Mouse (Mus musculus) gastrocnemius, adult 8-10 months (tissue): ENCODE results near the gene Lama2. TPM values are rescaled to one million over a fixed set of nuclear protein-coding genes. Genes with fewer than 3 reads are reported as not detected.
A peak's percentile ranks its signal among the peaks of the same experiment; 100 is the strongest.

Experiments
- DNase-seq, 2 experiments: peaks; one replicate each; pipeline ENCODE4 v3.0.0; 2022; ENCODE audit warnings: low spot score in 2 of 2
- total RNA-seq, 4 experiments: library from RNA; stranded (reverse); gene quantifications; 2 replicates each; pipeline ENCODE4 v1.2.4; 2022

Lama2 gene
- total RNA-seq, 4 experiments from 2014 or later = 32.5 to 41.1 (median 39.0) TPM

DNA sequence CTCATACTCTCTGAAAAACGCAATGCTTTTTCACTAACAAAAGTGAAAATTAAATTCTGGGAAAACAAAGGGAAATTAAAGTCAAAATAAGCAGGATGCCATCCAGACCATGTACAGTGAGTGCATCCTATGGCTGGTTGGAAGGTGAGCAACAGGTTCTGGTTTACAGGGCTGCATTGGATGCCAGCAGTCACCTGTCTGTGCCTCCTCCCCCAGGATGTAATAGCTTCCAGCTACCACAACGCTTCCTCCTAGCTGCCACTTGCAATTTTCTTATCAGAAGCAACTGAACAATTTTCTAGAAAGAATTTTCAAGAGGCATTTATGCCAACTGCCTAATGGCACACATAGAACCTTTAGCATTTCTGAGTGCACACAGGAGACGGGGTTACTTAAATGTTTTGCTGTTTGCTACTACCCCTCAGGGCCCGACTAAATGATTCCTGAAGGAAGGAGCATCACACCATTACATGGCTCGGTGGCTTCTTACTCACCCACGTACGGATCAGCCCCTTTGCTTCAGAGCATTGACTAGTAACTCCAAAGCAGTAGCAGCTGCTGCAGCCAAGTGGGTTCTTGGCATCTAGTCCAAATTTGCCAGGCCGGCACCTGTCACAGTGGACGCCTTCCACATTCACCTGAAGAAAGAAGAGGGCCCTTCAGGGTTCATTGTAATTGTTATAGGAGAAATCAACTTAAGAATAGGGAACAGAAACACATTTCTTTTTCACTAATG is 430.8 kb downstream of the Lama2 start:
- no peak for DNase-seq

DNA sequence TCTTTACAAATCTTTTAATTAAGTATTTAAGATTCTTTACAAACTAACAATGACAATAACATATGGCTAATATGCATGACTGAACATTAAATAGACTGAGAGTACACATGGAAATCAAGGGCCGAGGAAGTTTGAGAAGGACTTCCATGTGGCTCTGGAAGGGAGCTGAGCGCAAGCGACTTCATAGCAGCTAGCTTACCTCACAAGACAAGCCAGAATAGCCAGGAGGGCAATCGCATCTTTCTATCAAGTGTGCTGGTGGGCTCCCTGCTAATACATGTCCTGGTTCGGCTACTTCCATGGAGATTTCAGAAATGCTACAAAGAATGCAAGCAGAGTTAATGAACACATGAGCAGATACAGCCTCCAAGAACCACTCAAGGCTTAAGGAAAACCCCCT is 435.4 kb downstream of the Lama2 start:
- no peak for DNase-seq

DNA sequence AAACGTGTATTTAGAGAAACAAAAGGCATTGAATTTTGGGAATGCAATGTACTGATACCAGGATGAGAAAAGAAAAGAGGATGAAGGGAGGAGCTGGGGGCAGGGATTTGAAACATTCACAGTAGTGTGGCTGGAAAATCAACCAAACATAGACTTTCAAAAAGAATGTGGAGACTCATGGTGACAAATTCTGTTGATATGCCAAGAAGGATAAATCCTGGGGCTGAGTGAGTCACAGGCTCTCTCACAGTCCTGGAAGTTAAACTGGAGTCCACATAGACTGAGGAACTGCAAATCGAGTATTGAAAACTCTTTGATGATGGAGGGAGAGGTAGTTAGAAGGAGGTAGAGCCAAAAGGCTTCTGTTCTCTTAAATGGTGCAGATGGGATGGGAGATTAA is 445.3 kb downstream of the Lama2 start:
- no peak for DNase-seq

DNA sequence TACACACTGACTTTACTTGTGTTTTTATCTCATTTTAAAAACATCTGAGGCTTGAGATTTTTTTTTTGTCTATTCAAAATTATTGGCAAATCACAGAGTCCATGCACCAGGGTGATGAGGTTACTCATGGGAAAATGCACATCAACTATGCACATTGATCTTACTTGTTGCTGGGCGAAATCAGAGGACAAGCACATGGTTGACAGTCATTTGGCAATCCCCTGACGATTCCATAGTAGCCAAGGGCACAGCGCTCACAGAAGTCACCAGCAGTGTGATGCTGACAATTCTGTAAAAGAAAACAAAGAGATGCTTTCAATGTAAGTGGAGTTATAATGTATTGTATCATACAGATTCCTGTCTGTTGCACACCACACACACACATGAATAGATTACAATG is 454.8 kb downstream of the Lama2 start:
- DNase-seq = no peak

DNA sequence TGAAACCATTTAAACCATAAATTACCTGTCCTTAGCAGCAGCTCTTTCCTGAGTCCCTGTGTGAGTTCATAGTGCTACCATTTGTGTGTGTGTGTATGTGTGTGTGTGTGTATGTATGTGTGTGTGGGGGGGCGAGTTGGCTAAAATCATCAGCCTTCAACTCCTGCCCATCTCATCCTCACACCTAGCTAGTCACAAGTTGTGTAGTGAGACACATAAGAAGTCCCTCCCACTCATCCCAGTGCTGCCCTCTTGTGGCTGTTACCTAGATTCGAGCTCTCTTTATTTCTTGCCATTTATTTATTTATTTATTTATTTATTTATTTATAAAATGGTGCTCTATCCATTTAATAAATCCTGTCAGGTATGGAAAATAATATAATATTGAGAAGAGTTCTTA is 457.2 kb downstream of the Lama2 start:
- no peak for DNase-seq

DNA sequence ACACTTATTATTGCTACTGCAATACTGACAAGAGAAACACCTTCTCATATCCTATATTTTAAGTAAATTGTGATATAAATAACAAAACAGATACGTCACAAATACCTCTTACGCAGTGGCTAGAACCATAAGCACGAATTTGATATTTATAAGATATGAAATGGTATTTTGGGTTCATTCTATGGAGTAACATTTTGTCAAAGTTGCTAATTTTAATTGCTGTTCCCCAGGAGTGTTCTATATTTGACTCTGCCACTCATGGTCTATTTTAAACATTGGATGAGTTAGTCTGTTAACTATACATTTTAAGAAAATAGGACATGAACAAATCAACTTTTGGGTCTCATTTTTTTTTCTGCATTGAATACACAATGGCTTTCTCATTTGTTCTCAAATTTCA is 469.3 kb downstream of the Lama2 start:
- no peak for DNase-seq

DNA sequence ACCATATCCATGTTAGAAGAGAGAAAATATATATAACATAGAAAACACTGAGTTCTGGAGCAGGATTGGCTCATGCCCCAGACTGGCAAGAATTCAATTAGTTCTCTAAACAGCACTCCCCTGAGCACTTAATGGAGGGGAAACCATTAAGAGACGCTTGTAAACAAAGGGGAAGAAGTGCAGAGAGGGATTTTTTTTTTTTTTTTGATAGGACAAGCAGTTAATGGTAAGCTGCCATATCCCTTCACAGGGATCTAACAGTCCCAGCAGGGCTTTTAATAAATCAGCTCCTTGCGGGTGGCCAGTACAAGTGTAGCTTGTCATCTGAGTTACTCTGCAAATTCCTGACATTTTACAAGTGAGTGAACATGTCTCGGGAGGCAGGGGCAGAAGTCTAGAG is 479.1 kb downstream of the Lama2 start:
- no peak for DNase-seq

DNA sequence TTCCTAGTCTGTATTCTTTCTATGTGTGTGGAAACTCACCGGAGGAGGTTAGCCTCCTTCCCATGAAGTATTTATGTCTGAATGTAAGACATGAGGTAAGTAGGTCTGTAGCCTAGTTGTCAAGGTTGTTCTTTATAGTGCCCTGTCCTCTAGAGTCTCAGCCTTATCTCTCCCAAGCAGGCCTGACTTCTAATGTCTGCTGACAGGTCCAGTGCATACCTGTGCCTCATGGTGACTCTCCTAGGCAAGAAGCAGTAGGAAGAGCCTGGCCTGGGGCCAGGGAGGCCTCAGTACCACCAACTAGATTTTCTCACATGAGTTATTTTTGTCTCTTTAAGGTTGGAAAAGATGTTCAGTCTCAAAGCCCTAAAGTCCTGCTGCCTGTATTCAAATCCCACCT is 483.8 kb downstream of the Lama2 start:
- DNase-seq = no peak

DNA sequence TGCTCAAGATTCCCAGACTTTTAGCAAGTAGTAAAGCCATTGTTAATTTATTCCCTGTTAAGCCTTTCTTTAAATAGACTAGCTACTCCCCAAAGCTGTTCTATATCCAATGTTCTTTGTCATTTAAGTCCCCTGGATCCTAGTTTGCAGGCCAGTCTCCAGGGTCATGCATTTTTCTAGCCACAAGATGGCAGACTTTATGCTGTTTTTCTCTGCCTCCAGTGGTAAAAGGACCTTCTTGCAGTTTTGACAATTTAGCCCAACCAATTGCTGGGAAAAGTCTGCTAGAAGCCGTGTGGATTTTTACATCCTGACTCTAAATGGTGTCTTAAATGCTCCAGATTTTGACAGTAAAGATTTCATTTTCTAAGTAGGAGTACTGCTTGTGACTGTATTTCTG is 486.4 kb downstream of the Lama2 start:
- no peak for DNase-seq

DNA sequence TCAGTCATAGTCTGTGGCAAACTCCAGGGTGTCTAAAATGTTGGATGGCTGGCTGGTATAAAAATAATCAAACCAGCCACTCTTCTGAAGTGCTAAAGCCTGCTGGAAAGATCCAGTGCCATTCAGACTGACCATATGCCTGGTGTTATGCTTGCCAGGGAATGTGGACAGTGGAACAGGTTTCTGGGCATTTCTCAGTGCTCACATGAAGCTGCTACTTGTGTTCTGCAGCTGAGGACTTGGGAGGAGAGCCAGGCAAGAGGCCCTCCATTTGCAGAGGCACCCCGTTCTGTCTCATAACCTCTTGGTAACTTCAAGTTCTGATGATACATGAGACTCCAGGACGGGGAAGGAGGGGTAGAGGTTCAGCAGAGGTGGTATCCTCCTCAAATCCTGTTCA is 492.1 kb downstream of the Lama2 start:
- DNase-seq = no peak

DNA sequence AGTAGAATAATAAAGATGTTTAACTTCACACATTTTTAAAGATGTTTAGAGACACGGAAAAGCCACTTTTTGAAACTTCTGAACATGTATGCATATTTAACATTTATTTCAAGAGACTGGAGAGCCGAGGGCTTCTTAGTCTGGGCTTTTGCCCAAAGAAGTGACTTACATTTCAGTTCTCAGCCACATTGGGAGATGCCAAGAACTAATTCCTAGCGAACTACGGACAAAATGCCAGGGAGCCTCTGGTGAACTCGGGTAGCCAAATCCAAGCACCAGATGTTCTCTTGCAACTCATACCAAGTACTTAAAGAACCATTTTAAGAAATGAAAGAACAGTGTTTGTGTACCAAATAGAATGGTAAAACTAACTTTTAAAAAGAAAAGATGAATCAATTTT is 495.8 kb downstream of the Lama2 start:
- DNase-seq = no peak

DNA sequence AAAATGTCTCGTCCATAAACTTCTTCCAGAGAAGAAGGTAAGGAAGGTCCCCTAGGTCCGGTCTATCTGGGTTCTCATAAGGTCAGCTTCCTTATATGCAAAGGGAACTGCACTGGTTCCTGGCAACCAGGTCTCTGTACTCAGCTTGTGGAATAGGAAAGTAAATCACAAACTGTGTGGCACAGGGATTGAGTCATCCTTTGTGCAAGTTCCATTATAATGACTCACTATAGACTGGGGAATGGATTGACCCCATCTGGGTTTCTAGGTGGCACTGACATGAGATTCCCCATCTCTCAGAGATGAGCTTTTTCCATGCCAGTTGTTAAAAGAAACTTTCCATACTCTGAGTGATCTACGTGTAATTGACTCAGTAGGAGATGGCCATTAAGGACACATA is 501.7 kb downstream of the Lama2 start:
- no peak for DNase-seq

DNA sequence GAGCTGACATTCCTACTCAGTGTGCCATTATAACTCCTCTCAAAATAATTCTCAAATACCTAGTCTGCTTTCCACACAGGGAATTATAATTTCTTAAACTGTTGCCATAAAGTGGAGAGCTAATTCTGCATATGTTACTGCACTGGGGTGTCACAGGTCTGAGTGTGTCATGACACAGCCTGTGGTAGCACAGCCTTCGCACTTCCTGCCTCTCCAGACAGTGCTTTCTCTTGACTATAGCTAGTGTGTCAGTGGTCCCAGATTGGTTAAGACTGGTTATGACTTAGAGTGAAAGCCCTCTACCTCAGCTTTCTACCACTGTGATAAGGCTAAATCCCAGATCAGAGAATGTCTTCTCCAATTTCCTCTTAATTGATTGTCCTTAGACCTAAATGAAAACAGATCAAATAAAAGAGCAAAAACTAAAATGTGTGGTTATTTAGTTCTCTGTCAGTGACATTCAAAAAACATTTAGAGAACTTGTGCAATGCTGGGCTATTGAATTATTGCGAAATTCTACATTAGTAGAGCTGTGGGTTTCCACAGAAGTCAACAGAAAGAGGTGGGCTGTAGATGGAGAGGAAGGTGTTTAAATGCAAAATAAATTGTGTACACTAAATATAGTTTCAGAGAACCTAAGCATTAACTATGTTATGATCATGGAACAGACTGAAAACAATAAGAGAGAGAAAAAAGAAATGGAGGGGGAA is 502.5 kb downstream of the Lama2 start:
- DNase-seq = no peak

DNA sequence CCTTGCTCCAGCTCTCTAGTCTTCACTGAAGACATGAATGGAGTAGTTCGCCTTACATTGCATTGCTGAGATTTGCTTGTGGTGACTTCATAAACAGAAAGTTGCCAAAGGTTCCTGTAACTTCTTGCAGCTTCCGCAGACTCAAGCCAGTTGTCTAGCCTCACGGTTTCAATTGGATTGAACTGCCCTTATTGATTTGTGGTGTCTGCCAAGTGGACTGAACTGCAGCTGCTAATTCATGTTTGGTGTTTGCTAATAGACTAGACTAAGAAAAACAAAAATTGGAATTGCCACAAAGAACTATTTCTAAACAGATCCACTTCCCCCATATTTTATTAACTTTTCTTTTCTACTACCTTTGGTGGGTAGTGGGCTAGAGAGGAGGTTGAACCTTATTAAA is 505.4 kb downstream of the Lama2 start:
- DNase-seq = no peak

DNA sequence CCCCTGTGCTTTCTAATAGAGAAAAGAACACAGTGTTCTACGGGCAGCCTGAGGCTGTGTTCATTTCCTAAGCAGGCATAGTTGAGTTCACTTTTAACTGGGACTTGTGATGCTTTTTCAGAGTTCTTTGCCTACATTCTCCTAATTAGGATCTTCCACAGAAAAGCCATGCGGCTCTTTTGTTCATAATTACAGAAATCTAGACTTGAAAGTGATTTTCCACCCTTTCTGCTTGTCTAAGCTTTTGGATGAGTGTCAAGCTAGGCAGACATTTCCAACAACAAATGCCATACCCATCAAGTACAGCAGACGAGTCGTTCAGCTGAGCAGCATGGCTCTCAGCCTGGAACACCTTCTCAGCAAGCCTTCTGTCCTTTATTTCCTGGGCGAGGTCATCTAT is 515.7 kb downstream of the Lama2 start:
- DNase-seq = no peak

DNA sequence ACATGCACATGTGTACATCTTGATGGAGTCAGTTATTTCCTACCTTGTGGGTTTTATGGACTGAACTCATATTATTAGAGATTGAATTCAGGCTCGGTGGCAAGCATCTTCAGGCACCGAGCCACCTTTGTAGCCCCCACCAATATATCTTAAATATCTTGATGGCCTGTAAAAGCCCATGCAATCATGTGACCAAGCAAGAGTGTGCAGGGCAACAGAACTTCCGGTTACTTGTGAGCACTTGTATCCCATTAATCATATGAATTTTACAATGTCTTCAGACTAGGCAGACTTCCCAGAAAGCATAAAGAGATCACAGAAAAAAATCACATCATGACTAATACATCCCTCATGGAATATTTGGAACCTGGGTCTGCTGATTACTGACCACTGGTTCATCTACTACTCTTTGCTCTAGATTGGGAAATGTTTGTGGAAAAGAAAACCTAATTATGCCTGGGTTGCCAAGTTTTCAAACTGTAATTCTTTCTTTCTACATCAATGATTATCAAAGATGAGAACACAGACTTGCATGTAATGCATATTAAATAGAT is 517.7 kb downstream of the Lama2 start:
- DNase-seq = no peak

DNA sequence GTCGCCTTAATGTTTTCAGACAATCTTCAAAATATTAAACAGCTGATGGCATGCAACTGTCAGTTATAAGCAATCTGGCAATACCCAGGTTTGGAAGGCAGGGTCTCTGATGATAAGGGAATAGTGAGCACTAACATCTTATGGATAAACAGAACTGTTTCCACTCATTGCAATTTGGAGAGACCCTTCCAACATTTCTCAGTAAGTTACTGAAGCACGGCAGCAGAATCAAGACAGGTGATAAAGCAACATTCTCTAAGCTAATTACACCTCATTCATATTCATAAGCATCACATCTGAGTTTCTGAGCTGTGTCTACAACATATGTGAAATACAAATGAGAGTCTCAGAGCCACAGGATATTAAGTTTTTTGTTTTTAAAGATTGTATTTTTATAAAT is 542.4 kb downstream of the Lama2 start:
- DNase-seq = no peak

DNA sequence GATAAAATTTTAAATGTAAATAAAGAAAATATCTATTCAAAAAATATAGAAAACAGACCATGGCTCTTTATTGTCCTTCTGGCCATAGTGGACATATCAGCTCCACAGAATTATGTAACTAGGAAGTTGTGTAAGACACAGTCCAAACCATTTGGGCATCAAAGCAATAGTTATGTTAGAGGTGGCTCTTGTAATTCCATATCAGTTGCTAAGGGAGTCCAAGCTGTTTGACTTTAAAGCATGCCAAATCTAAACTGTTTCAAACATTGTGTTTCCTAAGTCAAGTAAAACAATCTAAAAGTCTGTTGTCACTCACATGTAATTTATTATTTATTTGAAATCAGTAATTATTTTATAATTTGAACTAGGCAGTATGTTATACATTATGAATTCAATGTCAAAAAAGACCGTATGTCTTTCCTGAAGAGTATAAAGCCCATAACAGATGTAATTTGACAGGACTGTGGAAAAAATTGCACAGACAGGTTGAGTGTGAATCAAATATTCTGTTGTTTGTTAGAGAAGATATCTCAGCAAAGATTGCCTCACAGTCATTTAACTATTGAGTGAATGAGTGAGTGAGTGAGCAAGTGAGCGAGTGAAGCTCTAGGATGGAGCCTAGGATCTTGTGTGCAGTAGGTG is 550.6 kb downstream of the Lama2 start:
- DNase-seq = no peak

DNA sequence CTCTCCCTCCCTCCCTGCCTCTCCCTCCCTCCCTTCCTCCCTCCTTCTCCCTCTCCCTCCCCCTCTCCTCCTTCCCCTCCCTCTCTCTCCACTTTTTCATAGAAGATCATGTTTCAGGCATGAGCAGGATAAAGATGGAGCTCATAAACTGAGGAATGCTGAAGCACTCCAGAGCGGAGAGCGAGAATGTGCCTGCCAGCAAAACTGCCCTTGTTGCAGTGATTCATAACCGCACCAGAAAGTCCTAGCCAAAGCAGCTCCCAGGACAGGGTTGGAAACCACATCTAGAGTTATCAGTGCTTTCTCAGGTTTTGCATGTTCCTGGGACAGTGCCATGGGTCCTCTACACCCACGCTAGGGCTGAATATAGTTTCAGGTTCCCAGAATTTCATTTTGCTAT is 555.9 kb downstream of the Lama2 start:
- peak; percentile 41 to 50 for DNase-seq

DNA sequence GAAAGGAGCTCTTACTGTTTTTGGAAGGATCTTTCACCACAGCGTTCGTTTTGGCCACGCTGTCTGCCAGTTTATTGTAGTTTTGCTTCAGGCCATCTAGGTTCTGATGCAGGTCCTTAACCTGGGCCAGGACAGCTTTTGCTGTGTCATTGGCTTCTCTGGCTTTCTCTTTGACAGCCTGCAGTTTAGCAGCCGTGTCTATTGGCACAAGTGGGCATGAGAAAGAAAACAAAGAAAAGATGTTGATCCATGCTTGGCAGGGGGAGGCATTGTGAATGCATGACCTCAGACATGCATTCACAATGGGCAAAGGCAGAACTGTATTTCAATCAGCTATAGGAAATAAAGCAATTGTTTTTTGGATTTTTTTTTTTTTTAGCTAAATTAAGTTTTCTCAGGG is 565.1 kb downstream of the Lama2 start:
- no peak for DNase-seq

DNA sequence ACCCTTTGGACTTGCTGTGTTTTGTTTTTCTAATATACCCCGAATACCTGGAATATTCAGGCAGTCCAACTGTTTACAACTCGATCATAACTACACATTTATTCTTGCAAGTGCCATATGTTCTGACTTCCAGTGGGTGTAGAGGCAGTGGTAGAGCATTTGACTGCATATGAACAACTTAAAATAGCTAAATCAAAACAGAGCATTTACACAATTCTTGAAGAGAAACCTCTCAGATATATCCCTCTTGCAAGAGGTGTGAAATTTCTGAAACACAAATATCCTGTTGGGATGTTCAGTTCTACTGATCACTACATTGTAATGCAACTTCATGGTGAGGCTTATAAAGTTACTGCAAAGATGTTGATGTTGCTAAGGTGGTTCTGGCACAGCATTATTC is 572.4 kb downstream of the Lama2 start:
- DNase-seq = no peak

DNA sequence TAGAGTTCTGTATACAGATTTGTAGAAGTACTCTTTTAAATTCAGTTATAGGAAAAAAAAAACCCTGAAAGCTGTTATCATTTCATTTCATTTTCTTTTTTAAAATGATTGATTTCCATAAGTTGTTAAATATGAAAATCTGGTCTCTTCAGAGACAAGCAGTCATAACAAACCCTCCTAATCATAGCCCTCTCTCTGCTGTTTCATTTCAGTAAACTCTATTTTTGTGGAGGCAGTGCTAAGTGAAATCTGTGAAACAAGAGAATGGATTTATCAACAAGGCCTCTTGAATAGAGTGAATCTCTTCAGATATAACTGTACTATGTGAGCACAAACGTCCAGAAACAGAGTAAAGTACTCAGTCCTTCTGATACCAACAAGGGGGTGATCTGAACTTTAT is 577.7 kb downstream of the Lama2 start:
- DNase-seq = no peak

DNA sequence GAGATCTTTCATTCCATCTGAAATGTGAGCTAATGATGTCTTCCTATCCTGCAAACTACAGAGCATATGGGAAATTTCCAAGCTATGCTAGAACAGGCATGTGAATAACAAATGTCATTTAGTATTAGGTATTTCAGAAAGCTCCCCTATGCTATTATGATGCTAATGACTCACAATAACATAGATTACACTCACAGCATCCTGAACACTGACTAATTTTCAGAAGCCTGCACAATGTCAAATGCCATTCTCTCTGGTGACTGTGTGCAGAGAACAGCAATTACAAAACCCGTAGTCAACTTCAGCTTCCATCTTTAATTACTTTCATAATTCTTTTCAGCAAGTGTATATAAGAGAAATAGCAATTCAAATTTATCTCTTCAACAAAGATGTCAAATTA is 596.9 kb downstream of the Lama2 start:
- no peak for DNase-seq
